Mouse (Mus musculus) spleen, embryonic (tissue): ENCODE measurements around the gene Mrm3.
"Not testable (repeated sequence)": the region's sequence is repeated elsewhere in the genome, so short reads cannot be mapped to it uniquely, and the experiment has no call there.

Experiments
- CTCF ChIA-PET: fragments of 350-600 bp; sonication (Branson Sonifier 250); formaldehyde crosslinking; loops from one replicate; lab custom pipeline; 2022; lab: Charles Lee

Gene Mrm3

DNA sequence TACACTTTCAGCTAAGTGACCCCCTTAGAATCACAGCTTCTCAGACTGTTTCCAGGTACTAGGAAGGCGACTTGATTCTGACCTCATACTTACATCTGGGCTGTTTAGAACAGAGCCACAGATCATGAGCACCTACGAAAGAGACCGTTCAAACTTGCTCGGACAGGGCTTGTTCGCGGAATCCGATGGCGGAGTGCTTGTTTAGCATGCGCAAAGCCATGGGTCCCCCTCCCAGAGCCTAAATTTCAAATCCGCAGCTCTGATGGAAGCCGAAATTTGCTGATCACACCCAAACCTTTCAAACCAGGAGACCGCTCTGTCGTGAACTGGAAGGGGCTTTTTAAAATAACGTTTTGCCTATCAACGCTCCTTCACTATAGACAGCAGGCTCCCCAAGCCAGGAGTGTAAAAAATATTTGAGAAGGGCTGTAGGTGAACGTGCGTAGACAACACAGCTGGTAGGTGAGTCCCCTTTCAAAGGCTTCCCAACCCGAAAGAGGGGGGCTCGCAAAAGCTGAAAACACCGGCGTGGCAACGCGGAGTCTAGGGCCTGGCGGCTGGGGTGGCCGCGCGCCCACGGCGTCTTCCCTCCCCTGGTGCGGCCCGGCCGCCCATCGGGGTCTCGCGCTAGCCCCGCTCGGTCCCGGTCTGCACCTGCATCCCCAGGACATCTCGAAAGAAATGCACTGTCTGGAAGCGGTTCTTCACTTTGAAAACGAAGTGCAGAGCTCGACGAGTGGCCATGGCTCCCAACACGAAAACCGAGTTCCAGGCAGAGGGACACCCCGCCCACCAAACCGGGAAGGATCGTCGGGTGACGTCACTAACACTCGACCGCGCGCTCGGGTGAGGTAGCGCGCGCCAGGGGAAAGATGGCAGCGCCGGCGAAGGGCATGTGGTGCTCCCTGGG is at the start of gene Mrm3, which contains the start of gene Glod4:
Gene Mrm3, plus strand, starts transcription at position 815 of the 910 bp plus-strand sequence.
Gene Glod4, minus strand, starts transcription at position 825 of the 910 bp plus-strand sequence.
- CTCF ChIA-PET: no interaction called here

DNA sequence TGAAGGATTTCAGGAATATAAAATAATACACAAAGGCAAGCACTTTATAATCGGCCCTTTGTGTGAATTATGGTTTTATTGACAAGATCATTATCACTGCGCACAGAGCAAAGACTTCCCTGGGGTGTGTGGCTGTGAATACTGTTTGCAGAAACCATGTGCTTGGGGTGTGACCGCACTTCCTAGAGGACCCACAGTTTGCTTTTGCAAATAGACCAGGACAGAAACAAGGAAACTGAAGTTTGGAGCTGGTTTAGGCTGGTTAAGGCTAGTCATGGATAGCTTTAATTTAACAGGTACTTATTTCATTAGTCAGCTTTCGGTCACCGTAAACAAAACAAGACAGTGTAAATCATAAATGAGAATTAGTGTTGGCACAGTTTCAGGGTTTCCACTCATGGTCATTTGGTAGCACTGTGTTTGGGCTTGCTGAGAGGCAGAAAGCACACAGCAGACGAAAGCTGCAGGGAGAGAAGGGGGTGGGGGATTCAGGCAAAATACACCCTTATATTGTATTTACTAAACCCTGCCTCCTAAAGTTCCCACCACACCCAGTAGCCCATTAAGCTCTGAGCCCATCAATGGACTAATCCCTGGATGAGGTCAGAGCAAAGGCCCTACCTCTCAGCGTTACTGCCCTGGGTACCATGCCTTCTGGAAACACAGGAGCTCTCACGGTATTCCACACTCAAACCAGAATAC is 47.1 kb upstream of the Mrm3 start:
- CTCF ChIA-PET: interaction anchor here (0.9 kb wide), 1 partner anchor 20 kb away, joined by 3 read pairs; no protein-coding TSS in a partner anchor

DNA sequence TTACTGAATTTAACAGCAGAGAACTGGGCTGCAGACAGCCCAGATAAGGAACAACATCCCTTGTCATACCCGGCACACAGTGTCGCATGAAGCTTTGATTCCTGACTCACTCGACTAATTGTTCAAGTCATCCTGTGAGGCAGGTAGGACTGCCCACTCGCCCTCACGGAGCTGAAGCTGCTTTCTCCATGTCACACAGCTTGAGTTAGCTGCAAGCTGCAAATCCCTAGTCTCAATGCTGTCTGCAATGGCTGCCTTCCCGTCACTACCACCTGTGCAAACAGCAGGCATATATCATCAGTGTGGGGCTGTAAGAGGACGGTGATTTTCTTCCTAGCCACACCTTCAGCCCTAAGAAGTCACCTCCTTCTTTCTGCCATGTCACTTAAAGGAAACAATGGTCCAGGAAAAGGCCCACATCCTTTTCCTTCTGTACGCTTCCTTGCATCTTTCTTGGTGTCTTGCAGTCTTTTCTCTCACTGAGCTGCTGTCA is 46.5 kb upstream of the Mrm3 start:
- CTCF ChIA-PET: interaction anchor here (0.9 kb wide), 1 partner anchor 19 kb away, joined by 3 read pairs; no protein-coding TSS in a partner anchor

DNA sequence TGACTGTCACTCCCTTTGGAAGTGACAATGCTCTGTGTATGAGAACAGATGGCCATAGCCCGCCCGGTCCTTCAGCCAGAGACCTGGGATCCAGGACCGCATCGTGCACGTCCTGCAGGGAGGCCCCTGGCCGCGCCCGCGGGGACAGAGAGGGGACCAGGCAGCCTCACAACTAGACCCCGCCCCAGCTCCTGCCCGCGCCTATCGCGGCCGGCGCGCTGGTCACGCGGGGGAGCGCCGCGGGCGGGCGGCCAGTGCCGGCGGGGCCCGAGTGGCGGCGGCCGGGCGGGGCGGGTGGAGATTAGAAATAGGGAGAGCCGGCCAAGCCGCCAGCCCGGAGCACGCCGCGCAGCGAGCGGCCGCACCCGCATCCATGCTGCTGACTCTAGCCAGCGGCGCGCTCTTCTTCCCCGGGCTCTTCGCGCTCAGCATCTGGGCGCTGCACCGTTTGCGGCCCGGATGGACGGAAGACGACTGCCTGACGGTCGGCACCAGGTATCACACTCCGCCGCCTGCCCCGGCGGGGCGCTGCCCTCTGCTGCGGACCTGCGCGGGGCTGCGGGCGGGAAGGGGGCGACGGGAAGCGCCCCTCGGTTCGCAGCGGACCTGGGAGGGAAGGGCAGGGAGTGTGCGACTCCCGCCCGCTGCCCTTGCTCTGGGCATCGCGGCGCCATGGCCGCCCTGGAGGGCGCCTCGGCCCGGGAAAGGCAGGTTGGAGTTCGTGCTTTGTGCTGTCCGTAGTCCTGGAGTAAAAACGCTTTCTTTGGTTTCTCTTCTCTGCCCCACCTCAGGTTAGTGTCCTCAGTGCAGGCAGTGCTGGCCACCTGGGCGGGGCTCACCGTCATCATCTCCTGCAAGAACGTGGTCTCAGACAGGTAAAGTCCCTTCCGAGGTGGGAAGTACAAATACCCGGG is 41.5 kb upstream of the Mrm3 start:
- CTCF ChIA-PET: no interaction called here

DNA sequence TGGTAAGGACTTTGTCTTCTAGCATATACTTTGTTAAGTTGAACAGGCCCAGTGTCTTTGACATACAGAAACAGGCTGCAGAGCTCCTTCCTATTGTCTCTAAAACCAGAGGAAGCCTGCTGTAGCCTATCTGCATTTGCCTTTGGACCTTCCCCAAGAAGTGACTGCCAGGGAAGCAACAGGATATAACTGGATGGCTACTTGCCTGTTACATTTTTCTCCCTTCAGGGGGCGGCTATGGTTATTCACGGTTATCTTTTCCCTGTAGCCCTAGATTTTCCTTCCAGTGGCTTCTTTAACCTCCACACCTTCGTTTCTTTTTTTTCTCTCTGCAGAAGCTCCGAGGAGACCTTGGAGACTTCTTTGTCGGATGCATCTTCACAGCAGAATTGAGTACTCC is 36.7 kb upstream of the Mrm3 start:
- CTCF ChIA-PET: no interaction called here

DNA sequence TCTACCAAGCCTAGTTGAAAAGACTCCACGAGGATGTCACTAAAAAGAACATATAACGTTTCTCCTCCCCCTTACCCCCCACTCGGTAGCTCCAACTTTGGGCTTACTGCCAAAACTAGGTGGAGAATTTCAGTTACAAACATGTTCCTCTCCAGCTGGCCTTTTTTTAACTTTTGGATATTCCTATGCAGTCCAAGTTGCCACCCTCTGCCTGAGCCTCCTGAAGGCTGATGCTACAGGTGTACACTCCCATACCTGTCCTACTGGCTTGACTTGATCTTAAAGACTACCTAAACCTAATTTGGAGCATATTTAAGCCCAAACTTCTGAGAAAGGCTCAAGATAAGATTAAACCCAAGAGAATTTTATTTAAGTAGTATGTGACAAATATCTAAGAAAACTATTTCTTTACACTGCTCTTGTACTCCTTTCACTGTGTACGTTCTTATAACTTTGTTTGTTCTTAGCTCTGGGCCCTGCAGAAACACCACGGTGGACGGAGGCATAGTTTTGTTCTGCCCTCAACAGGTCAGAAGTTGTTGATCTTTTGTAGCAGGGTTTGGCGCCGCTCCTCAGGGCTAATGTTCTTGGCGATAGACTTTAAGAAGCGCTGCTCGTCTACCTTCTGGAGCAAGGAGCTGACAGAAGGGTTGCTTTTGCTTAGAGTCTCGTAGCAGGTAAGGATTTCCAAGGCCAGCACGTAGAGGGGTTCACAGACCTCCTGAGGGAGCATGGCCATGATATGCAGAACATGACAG is 33.1 kb upstream of the Mrm3 start:
- CTCF ChIA-PET: no interaction called here

DNA sequence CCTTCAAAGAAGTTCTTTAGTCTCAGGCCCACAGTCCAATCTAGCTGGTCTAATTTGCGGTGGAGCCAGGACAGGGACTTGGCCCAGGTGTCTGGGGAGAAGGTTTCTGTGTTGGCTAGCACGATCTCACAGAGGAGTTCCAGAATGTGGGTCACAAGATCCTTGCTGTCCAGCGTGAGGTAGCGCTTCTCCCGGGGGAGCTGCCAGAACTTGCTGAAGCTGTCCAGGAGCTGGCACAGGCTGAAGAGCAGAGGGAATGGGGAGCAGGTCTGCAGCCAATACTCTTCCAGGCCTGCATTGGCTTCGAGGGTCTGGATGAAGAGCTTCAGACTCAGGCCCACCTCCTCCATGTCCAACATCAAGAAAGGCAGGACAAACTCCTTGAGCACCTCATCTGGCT is 31.9 kb upstream of the Mrm3 start:
- CTCF ChIA-PET: not testable (repeated sequence)

DNA sequence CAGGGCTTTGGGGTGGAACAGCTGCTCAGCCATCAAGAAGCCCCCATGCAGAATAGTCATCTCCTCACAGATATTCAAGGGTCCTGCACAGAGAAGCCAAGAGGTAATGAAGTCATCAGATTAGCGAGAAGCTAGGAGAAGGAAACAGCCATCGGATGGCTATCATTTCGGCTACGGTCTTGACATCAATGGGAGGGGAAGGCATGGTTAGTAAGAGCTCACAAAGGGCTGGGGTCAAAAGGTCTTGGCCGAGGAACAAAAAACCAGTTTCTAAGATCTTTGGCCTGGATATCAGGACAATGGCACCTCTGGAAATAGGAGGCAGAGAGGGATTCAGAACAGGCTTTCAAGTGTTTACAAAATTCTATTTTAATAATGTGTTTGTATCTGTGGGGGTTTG is 29.7 kb upstream of the Mrm3 start:
- CTCF ChIA-PET: interaction anchor here (0.6 kb wide), 1 partner anchor 27 kb away, joined by 8 read pairs; no protein-coding TSS in a partner anchor

DNA sequence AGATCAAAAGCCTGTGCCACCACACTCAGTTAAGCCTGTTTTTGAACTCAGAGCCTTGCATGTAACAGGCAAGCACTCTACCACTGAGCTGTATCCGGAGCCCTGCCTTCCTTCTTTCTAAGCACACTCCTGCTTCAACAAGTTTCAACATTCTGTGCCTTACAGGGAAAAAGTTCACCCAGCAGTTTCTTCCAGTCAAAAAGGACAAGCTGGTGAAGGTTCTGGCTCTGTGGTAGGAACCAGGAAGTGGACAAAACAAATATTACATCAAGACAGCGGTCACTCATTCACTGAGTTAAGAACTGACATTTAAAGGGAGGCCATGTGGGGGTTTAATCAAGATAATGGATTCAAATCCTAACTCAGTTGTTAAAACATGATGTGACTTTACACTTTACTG is 28.5 kb upstream of the Mrm3 start:
- CTCF ChIA-PET: no interaction called here

DNA sequence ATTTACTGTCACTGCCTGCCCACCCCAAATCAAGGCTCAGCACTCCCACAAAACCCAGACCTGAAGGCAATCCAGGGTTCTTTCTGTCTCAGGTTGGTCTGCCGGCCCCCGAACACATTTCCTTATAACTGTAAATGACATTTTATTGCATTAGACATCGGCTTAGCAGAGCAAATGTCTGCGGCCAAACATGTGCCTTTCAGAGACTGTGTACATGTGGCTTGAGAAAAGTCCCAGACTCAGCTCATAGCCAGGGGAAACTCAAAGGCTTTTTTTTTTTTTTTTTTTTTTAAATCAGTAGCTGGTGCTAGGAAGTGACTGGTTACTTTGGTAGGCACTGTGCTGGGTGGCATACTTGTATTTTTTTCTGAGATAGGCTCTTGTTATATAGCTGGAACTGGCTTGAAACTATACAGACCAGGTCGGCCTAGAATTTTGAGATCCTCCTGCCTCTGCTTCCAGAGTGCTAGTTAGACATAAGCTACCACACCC is 27.4 kb upstream of the Mrm3 start:
- CTCF ChIA-PET: interaction anchor here (0.7 kb wide), 1 partner anchor 19 kb away, joined by 3 read pairs; no protein-coding TSS in a partner anchor

DNA sequence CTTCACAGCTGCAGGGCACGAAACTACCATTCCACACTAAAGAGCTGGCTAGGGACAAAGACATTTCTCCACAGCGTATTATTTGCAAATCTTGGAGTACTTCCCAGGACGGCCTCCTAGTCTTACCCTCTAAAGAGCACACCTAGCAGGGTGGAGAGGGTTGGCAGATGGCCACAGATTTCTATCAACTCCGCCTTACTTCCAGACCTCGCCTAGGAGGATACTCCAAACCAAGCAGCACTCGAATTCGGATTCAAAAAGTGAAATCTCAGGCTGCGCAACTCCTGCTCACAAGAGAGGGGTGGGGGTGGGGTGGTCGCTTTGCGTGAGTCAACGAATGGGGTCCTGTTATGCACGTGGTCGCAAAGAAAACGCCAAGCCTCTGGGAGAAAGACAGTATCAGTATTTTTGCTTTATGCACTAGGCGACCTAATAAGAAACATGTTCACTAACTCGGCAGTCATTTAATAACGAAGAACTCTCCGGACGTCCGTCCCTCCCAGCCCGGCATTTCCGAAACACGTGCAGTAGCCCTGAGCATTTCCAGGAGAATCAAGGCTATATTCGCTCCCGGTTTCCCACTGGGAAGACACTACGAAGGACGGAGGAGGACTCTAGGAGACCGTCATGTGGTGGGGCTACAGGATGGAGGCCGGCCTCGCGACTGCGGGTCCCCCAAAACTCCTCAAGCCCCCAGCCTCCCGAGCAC is 26.7 kb upstream of the Mrm3 start:
- CTCF ChIA-PET: interaction anchor here (0.7 kb wide), 1 partner anchor 20 kb away, joined by 3 read pairs; no protein-coding TSS in a partner anchor

DNA sequence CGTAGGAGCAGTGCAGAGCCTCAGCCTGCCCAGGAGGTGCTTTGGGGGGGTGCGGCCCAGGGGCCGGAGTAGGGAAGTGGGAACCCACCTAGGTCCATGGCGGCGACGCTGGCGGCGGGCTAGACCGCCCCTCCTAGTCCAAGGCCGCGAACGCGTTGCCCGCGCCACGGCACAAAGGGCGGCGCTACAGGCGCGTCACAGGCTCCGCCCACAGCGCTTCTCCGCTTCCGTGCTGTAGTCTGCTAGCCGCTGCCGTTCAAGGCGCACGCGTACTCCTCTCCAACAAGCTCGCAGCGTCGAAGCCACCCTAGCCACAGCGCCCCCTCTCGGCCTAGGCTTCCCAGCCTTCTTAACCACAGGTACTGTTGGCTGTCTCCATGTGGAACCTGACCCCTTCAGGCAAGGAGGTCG is 26.1 kb upstream of the Mrm3 start, which contains the start of the genes Dbil5 and Gemin4:
Gene Dbil5, plus strand, starts transcription at position 219 of the 411 bp plus-strand sequence.
Gene Gemin4, minus strand, starts transcription at position 275 of the 411 bp plus-strand sequence.
- CTCF ChIA-PET: interaction anchor here (0.6 kb wide), 1 partner anchor 913 kb away, joined by 4 read pairs; no protein-coding TSS in a partner anchor

DNA sequence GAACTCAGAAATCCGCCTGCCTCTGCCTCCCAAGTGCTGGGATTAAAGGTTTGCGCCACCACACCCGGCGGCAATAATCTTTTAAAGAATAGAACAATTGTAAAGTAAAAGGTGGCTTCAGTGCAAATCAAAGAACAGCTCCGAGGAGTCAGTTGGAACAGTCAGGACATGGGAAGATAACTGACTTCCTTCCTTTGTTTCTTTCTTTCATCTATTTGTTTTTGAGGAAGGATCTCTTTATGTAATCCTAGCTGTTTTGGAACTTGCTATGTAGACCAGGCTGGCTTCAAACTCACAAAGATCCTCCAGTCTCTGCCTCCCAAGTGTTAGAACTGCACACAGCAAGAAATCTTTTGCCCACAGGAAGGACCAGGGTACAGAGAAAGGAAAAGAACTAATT is 18.9 kb upstream of the Mrm3 start:
- CTCF ChIA-PET: no interaction called here

DNA sequence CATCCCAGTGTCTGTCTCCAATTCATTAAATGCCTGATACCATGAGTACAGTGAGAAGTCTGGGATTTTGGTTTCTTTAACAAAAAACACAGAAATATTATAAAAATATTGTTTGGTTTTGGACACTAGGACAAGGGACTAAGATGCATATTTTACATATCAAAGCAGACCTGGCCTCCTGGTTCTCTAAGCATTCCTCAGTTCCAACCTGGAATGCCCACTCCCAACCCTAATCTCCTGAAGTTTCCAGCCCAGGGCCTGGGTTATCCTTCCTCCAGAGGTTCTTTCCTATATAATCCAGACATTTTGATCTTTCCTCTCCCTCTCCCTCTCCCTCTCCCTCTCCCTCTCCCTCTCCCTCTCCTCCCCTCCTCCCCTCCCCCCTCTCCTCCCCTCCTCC is 18.5 kb upstream of the Mrm3 start:
- CTCF ChIA-PET: no interaction called here

DNA sequence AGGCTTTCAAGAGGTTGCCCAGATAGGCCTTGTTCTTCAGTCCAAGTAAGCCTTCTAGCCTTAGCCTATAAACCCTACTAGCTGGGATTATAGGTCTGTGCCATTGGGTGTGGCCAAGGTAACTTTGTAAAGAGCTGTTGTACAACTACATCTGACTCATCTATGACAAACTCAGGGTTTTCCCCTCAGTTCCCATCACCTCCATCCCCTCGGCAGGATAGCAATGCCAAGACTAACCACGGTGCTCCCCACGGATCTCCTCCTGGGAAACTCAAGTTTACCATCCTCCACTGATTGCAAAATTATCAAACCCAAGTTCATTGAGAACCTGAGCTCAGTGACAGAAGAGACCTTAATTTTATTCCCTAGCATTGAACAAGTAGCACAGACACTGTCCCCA is 7.4 kb upstream of the Mrm3 start:
- CTCF ChIA-PET: interaction anchor here (0.6 kb wide), 1 partner anchor 639 kb away, joined by 3 read pairs; no protein-coding TSS in a partner anchor

DNA sequence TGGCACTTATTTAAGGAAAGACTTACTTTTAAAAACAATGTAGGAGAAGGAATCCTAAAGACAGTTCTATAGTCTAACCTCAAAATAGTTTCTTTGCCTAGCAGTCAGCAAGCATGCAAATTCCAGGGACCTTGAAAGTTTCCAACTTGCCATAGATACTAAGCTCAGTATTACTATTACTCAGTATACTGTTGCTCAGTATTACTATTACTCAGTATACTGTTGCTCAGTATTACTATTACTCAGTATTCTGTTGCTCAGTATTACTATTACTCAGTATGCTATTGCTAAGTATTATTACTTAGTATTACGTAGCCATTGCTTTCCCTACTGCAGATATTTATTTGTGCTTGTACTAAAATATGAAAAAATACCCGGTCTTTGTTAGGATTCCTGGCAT is 3.8 kb upstream of the Mrm3 start:
- CTCF ChIA-PET: interaction anchor here (0.6 kb wide), 1 partner anchor 521 kb away, joined by 14 read pairs; no protein-coding TSS in a partner anchor

DNA sequence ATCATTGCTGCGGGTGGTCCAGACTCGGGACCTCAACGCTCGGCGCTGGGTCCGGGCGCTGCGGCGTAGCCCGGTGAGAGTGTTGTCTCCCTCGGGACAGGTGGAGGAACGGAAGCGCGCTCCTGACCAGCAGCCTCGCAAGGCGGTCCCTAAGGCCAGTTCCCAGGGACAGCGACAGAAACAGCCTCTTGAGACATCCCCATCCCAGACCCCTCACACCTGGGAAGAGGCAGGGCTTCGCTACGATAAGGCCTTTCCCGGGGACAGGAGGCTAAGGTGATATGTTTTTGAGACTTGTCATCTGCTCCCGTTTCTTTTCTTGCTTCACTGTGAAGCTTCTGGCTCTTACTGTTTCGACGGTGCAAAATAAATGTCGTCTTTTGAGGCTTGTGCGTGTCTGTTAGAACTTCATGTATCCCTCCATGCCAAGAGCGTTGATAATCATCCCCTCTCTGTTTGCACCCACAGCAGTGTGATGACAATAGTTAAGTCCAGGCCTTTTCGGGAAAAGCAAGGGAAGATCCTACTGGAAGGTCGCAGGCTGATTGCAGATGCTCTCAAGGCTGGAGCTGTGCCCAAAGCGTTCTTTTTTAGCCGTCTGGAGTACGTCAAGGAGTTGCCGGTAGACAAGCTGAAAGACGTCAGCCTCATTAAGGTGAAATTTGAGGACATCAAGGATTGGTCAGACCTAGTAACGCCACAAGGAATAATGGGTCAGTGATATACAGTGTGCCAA is 464 bp downstream of the Mrm3 start:
- CTCF ChIA-PET: no interaction called here

DNA sequence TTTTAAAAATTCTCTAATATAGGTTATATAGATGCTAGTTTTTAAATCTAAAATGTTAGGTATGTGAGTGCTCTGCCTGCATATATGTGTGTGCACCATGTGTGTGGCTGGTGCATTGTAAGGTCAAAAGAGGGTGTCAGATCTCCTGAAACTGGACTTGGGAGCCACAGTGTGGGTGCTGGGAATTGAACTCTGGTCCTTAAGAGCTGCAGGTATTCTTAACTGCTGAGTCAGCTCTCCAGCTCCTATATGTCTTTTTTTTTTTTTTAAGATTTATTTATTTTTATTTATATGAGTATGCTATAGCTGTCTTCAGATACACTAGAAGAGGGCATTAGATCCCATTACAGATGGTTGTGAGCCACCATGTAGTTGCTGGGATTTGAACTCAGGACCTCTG is 2.9 kb downstream of the Mrm3 start:
- CTCF ChIA-PET: interaction anchor here (0.7 kb wide), 1 partner anchor 1520 kb away, joined by 5 read pairs; no protein-coding TSS in a partner anchor
